Mouse (Mus musculus) embryo, embryonic 11.5 days (tissue): ENCODE measurements around the gene Olfr551.
"Not testable (repeated sequence)": the region's sequence is repeated elsewhere in the genome, so short reads cannot be mapped to it uniquely, and the experiment has no call there.

Source experiments
- DNase-seq: peaks from one replicate; pipeline ENCODE4 v3.0.0-alpha.2; 2012; ENCODE audit warnings: low read depth, low spot score

Olfr551 gene

DNA sequence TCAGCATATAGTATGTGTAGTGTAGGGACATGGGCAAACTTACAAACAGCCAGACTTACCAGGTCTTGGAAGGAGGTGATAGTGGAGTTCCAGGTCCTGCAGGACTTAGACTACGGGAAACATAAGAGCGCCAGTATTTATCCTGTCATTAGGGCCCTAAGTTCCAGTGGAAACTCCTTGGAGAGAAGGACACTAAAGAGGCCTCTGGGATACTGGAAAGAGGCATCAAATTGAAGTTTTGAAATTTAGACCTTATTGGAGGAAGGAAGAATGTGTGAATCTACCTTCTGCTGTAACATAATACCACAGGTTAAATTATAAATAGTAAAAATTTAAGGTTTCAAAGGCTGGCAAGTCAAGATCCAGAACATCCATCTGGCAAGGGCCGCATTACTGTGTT lies at the start of gene Olfr551:
TSS of gene Olfr551 (minus strand) at position 101 of the 400 bp plus-strand sequence.
- DNase-seq = no peak

DNA sequence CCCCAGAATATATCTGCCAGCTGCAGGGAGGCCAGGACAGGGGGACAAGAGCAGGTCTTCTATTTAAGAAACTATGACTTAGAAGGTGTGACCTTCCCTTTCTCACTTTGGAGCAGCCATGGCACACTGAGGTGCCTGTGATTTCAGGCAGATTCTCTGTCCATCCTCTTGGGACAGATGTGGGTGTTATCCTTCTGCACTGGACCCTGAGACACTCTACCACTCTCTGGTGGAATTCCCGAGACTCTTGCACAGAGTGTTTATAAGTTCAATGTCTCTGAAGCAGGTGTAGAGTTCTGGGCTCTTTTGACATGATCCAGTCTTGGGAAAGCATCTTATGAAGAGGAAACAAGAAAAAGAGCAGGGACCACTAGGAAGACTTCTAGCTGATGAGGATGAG lies 46.4 kb upstream of the Olfr551 start, which contains the start of gene Olfr554:
TSS of gene Olfr554 (plus strand) at position 301 of the 400 bp plus-strand sequence.
- DNase-seq = no peak

DNA sequence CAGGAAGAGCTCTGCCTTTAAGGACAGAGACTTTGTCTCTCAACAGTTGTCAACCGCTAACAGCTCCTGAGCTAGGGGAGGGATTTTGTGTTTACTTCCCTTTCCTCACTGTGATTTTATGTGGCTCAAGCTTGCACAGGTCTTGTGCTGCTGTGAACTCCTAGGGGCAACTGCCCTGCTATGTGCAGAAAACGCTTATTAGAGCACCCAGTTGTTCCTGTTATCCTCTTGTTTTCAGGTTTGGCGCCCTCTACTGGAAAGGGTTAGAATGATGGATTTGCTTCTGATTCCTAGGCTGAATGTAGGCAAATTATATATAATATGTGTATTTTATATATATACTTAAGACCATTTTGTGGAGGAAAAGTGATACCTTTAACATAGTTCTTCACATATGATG lies 45.0 kb upstream of the Olfr551 start:
- DNase-seq = no peak

DNA sequence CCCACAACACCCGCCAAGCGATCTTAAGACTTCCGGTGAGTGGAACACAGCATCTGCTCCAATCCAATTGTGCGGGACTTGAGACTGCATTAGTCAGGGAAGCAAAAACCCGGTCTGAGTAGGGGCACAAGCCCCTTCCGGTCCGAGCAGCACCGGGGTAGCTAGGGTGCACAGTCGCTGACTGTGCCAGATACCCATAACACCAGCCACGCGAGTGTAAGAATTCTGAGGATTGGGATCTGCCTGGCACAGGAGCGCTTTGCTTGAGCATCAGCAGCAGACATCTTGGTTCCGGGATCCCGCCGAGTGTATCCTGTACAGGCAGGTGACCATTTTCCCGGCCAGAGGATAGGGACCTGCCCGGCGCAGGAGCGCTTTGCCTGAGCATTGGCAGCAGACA lies 28.7 kb upstream of the Olfr551 start:
- not testable (repeated sequence) for DNase-seq

DNA sequence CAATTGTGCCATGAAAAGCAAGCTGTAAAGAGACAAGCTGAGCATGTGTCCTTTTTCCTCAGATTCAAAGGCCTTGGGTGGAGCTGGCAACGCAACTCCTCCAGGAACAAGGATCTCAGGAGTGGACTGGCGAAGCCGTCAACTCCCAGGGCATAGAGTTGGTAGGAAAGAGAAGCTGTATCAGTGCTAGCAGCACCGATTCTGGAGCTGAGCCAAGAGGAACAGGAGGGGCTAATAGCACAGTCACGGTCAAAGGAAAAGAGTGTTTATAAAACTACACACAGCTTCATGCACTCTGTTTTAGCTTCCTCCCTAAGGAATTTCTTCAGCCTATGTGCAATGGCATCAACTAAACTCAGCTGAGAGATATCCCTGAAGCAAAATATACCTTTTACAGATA lies 27.9 kb upstream of the Olfr551 start:
- DNase-seq = no peak

DNA sequence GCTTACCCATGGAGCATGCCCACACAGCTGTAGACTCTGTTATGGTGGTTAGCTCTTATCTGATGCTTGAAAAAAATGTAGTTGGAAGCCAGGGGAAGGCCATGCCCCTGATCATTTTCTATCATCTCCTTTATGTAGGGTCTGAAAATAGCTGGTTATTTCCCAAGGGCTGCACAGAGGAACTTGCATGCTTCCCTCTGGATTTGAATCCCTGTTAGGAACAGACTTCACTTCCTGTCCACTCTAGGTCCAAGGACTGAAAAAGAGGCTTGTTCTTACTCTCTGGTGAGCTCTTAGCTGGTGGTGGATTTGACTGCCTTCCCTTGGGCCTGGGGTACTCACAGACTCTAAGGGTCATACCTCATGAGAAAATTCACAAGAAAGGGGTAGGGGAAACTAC lies 26.4 kb upstream of the Olfr551 start, which contains the start of gene Olfr553:
TSS of gene Olfr553 (minus strand) at position 101 of the 400 bp plus-strand sequence.
- no peak for DNase-seq

DNA sequence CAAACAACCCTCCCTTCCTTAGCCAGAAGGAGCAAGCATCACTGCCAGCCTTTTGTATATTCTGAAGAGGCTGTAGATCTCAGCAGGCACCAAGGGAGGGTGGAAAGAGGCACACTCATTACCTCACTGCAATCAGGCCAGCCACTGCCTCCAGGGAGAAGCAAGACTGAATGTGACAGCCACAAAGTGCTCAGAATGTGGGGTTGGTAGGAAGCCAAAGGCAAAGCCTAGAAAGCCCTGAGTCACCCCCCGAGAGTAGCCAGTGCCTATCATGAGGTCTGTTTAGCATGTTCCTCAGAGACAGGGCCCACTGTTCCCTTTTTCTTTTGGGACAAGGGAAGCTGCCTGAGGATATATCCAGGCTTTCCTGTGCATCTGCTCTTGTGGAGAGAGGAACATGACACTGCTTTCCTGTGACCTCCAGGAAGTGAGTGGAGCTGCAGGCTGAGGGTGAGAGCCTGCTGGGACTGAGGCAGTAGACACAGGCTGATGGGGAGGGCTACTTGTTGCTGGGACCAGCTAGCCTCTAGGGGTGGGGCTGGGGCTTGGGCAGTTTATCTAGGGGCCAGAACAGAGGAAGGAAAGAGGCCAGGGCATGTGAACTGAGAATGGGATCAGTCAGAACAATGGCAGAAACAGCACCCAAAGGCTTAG lies 5.8 kb upstream of the Olfr551 start, which contains the start of gene Olfr552:
TSS of gene Olfr552 (plus strand) at position 393 of the 654 bp plus-strand sequence.
- DNase-seq = no peak

DNA sequence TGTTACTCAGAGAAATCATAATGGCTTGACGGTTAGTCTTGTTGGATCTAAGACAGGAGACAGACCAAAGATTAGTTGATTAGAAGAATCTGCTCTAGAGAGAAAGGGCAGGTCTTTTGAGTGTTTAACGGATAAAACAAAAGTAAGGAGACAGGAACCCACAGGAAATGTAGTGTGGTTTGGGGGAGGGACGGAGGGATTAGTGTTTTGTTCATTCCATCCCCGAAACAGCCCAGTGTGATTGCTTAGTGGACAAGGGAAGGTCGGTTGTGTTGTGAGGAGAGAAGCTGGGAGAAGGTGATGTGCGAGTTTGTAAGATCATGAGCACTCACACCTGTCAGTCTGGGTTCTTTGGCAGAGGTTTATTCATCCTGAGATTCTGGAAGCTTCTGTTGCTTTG lies 15.7 kb downstream of the Olfr551 start:
- no peak for DNase-seq

DNA sequence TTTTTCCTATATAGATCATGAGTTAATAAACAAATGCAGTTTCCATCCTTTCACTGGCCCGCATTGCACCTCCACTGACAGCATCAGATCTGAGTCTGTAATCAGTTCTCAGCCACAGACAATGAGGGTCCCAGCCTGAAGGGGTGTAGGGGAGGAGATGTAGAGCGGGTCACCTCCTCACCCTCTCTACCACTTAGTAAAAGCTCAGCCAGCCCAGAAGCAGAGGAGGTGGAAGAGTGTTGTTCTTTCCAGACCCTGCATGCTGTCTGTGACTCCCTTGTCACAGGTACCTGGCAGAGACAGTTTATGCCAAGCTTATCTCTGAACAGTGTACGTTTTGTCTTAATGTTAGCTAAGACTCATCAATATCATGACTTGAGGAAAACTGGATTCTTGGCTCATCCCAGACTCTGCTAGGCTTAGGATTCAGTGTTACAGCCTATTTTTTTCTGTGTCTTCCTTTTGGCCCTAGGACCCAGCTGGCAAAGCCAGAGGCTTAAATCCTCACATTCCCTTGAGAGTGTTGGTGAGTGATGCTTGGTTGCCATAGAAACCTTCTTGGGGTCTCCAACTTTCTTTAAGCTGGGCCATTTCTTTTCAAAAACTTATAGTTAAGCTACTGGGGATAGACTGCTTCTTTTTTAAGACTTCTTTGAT lies 18.4 kb downstream of the Olfr551 start:
- no peak for DNase-seq

DNA sequence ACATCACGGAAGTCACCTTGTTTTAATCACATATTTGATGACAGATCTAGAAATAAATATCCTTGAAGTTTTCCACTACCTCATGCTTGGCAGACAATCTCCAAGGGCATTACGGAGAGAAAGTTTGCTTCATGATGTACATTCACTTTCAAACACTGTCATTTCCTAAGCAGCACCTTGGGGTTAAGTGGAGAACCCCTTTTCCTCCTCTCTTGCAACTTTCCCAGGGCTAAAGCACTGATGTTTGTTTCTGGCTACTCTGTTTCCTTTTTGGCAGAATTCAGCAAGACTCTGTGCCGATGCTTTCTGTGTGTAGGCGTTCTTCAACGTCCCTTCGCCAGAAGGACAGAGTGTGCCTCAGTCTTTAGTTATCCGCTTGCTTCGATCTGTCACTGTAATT lies 20.5 kb downstream of the Olfr551 start, which contains the start of gene Olfr550:
TSS of gene Olfr550 (plus strand) at position 301 of the 400 bp plus-strand sequence.
- DNase-seq = no peak

DNA sequence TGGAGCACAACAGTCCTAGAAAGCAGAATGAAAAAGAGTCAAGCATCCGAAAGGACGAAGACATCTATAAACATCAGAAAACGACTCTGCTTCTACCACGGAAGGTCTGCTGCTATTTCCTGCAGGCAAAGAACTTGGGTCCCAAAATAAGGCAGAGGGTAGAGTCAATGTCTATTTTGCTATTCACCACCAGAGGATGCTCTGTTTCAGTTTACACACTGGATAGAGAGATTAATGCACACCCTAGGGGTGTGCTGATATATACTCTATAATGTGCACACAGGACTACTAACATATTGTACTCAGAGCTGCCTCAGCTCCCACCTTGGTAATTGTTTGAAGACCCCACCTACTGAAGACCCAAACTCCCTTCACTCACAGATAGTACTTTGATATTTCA lies 25.5 kb downstream of the Olfr551 start:
- DNase-seq = no peak

DNA sequence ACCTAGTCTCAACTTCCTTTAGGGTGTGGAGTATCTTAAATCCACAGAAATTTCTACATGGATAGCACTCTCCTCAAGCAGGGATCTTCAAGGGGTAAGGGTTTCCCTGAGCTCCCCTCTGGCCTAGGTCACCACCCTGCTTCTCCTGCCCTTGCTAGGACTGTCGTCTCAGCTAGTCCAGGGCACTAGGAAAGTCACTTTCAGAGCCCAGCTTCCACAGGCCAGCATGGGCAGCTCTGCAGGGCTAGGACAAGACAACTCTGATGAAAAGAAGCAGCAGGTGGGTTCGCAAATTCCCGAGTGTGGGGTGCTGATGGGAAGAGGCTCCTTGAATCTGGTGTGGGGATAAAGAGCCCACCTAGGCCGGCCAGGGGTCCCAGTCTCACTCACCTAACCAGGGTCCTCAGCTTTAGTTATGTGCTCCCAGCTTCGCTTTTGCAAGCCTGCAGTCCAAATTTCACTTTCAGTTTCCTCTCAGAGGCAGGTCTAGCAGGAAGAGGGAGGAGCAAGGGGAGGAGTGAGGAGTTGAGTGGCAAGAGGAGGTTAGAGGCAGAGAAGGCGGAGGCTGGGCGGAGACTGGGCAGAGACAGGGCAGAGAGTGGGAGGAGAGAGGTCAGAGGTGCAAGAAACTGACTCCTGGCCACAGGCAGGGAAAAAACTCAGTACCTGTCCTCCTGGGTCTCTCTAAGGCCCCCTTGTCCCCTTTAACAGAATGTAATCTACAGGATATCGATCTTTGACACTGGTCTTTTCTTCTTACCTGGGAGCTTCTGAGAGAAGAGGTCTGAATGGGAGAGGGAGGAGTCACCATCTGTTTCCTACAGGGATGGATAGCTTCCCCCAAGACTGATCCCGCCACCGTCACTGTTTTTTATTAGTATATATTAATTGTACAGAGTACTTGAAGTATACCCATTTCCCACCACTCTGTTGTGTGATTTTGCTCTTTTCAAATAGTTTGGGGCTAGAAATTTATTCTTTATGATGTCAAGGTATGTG lies 26.4 kb downstream of the Olfr551 start, which contains the start of gene Trim21:
TSS of gene Trim21 (minus strand) at position 488 of the 999 bp plus-strand sequence.
- peak; percentile 65 for DNase-seq

DNA sequence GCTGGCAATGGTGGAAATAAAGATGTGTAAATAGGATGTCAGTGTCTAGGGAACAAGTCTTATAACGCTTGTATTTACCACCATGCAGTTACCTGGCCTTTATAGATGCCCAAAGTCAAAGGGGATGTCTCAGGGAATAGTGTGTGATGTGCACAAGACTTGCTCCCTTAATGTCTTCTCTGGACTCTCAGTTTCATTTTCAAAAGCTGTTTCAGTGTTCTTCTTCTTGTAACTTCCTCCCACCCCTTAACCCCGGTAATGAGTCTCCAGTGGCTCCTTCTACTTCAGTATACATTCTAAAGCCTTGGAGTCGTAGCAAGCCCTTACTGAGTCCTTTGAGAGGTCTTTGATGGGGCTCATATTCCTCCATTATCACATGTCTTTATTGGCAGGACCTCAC lies 38.4 kb downstream of the Olfr551 start:
- no peak for DNase-seq

DNA sequence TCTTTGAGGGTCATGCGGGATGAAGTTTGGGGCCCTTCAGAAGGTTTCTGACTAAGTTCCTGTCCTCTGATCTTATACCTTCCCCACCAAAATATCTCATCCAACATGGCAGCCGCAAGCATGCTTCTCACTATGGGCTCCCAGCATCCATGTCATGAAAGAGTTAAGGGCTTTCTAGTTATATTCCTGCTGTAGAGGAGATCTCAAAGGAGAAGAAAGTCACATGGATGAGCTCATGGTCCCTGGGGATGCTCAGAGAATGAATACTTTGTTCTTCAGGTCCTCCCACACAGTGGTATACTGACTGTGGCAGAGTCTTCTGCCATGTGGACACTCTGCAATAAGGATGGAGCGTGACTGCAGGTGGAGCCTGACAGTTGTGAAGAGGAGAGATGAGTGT lies 42.1 kb downstream of the Olfr551 start, which contains the start of gene Olfr549:
TSS of gene Olfr549 (plus strand) at position 301 of the 400 bp plus-strand sequence.
- no peak for DNase-seq

DNA sequence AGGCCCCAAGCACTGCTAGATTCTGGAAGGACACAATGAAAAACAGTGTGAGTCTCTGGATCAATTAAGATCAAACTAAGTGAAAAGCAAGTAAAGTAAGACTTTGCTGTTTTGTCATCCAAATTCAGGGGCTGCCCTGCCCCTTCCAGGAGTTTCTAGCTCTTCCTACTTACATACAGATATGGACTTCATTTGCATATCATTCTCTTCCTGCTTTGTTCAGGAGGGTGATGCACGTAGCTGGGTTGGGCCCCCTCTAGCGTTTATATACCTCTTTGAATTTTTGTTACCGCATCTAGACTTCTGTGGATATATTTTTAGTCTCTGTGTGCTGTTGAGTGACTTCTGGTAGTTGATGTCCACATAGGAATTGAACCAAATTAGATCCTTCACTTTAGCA lies 50.4 kb downstream of the Olfr551 start:
- DNase-seq = no peak

DNA sequence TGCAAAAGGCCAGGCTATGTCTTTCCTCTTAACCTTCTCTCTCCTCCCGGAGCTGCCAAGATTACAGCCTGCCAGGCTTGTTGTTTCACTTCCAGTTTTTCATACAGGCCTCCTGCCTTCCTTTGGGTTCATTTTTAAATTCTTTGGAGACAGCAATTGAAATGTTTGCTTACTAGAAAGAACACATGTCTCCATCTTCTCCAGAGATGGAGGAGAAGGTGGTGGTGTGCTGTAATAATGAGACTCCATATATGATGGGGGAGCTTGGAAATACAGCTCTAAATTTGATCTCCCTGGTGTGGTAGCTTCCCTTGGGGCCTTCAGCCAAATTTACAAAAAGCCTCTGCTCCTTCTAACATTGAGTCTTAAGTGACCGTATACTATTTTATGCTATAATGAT lies 51.1 kb downstream of the Olfr551 start, which contains the start of gene Olfr548-ps1:
TSS of gene Olfr548-ps1 (plus strand) at position 301 of the 400 bp plus-strand sequence.
- no peak for DNase-seq

DNA sequence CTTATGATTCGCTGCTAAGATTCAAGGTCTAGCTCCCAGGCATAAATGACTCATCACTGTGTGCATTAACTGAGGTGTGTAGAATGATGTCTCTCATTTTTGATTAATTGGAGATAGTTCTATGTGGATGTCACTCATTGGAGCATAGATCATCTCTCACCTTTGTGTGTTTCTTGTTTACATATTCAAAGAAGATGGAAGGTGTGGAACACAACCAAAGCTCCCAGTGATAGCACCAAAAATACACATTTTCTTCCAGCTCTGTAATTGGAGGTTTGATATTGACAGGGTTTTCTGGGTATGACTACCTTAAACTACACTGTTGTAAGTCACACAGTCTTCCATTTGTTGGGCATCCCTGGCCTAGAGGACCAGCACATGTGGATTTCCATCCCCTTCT lies 57.2 kb downstream of the Olfr551 start, which contains the start of gene Olfr547:
TSS of gene Olfr547 (plus strand) at position 301 of the 400 bp plus-strand sequence.
- DNase-seq = no peak
